Mouse (Mus musculus): ENCODE results near the gene Ndufs1. TPM values are rescaled to one million over a fixed set of nuclear protein-coding genes. Genes with fewer than 3 reads are reported as not detected.

Gene Ndufs1
- polyA plus RNA-seq, 1 experiment from 2014 or later: 145 TPM

DNA sequence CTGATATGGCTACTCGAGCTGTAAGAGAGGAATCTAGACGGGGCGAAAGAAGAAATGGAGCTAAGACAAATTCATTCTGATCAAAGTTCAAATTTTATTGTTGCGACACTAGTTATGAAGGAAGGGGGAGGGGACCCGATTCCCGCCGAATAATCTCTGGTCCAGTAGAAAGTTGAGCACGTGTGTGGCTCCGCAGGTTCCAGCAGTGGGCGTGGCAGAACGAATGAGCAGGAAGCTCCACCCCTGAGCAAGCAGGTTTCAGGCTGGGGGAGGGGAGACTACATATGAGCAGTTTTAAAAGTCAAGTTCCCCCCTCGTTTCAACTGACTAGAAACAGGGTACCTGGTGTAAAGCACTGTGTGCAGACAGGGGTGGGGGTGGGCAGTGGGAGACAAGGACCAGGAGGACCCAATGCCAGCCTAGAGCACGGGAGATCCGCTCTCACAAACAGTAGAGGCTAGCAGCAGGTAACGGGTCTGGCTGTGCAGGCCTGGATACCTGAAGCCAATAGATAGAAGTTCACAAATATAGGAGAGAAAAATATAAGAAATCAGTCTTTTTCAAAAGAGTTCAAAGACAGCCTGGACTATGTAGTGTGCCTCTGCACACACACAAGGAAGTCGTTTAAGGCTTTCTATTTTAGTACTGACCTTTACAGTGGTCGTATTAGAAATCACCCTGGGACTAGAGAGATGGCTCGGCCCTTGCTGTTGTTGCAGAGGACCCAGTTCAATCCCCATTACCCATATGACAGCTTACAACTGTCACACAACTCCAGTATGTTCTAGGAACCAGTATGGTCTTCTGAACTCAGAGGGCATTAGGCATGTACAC lies 46.6 kb downstream of the Ndufs1 start:
- WGBS: 22% methylated on average over 18 of the region's 18 CpGs
- peaks cover 26% of the 10 kb centered on the region for H3K36me3 ChIP-seq
- H3K9ac ChIP-seq: no peak overlapping the region
- ATAC-seq (ENCODE audit: low read depth): peak; percentile 49; the same call in 1 of the 2 replicates
- H3K27ac ChIP-seq (replicated peaks): no peak overlapping the region
- peak overlapping the region; percentile 15; the same call in 1 of the 2 replicates for H3K4me3 ChIP-seq
- no peaks in the 10 kb centered on the region for H3K27me3 ChIP-seq
- H3K4me1 ChIP-seq (replicated peaks): peaks cover 10% of the 10 kb centered on the region
- no peaks in the 10 kb centered on the region for H3K9me3 ChIP-seq
- H3K4me2 ChIP-seq: peak overlapping the region; percentile 46

DNA sequence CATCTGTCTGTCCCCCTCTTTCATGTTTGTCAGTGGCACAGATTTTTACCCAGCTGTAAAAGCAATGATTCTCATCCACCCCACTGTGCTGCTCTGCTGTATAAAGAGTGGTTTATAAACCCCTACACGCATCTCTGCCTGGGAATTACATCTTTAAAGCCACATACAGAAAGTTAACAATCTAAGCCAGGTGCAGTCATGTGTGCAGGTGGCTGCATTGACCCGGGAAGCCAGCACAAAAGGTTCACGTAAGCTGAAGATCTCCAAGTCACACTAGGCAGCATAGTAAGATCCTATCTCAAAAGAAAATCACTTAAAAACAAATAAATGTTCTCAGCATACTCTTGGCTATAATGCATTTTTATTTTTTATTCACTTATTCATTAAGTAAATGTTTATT lies 47.4 kb downstream of the Ndufs1 start:
- H3K4me3 ChIP-seq: no peak overlapping the region
- no peak overlapping the region for H3K9ac ChIP-seq
- H3K27me3 ChIP-seq: no peaks in the 10 kb centered on the region
- 32% methylated on average over 3 of the region's 3 CpGs for WGBS
- H3K9me3 ChIP-seq: no peaks in the 10 kb centered on the region
- H3K36me3 ChIP-seq: peaks cover 27% of the 10 kb centered on the region
- no peak overlapping the region for H3K27ac ChIP-seq (replicated peaks)
- ATAC-seq (ENCODE audit: low read depth): no peak
- peak overlapping the region; percentile 46 for H3K4me2 ChIP-seq
- peaks cover 10% of the 10 kb centered on the region for H3K4me1 ChIP-seq (replicated peaks)

DNA sequence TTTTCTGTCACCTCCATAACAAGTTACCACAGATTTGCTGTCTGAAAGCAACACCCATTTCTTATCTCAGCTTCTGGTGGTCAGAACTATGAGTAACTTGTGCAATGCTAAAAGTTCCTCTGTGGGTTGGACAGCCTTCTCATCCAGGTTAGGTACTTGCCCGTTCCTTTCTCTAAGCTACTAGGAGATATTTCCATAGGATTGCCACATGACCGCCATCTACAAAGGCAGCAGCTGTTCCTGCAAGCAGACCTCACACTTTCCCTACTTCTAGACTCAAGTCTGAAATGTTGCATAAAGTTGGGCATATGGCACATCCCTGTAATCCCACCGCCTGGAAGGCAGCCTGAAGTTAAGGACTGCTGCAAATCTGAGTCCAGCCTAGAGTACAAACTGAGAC lies 50.4 kb downstream of the Ndufs1 start:
- Histone ChIP-seq H3K4me2 (no peak overlapping the region), H3K27me3 (no peaks in the 10 kb centered on the region), H3K4me3 (no peak overlapping the region), H3K9me3 (no peaks in the 10 kb centered on the region), H3K9ac (no peak overlapping the region), H3K4me1 (replicated peaks) (peaks cover 10% of the 10 kb centered on the region), H3K27ac (replicated peaks) (no peak overlapping the region), H3K36me3 (peaks cover 49% of the 10 kb centered on the region)
- no peak for ATAC-seq (ENCODE audit: low read depth)
- 93% methylated on average over 3 of the region's 3 CpGs for WGBS

DNA sequence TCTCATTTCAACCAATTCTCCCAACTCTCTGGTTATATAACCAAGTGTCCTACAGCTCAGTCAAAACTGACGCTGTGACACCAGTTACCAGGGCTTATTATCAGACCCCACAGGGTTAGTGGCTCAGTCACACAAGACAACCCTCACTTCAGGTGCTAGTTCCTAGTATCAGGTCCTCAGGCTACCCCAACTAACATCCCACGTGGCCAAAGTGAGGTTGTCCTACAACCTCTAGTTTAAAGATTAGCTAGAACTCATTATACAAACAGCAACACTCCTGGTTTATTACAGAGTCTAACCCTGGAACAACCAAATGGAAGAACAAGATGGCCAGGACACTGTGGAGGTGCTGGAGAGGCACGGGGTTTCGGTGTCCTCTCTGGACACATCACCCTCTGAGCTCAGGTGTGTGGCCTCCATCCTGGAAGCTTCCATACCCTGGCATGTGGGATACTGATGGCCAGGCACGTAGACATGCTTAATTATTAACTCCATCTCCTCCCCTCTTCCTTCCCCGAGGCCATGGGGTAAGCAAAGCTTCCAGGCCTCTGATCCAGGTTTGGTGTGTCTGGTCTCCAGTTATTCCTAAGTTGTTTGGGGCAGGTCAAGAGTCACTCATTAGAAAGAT lies 52.7 kb downstream of the Ndufs1 start:
- no peaks in the 10 kb centered on the region for H3K27me3 ChIP-seq
- H3K36me3 ChIP-seq: peaks cover 69% of the 10 kb centered on the region
- 0 out of 2 replicates have a peak, but pooled peaks cover 2% of the 10 kb centered on the region for H3K4me1 ChIP-seq (replicated peaks)
- H3K9me3 ChIP-seq: 0 out of 2 replicates have a peak, but pooled peaks cover 6% of the 10 kb centered on the region
- H3K4me2 ChIP-seq: no peak overlapping the region
- no peak overlapping the region for H3K4me3 ChIP-seq
- WGBS: 77% methylated on average over 6 of the region's 6 CpGs
- ATAC-seq (ENCODE audit: low read depth): no peak
- no peak overlapping the region for H3K27ac ChIP-seq (replicated peaks)
- H3K9ac ChIP-seq: no peak overlapping the region

DNA sequence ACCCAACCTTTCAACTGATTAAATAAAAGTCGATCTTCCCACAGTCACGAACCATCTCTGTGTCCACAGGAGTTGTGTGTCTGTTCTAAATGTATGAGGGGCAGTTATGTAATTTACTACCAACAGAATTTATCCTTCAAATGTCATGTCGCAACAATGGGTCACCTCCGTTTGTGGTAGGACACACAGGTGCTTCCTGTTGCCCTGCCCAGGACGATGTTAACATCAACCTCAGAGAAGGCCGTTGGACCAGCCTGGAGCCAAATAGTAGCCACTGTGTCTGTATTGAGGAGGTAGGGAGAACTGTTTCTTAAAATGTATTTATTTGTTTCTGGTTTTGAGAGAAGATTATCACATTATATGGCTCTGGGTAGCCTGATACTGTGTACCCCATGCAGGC lies 54.6 kb downstream of the Ndufs1 start:
- peaks cover 73% of the 10 kb centered on the region for H3K36me3 ChIP-seq

DNA sequence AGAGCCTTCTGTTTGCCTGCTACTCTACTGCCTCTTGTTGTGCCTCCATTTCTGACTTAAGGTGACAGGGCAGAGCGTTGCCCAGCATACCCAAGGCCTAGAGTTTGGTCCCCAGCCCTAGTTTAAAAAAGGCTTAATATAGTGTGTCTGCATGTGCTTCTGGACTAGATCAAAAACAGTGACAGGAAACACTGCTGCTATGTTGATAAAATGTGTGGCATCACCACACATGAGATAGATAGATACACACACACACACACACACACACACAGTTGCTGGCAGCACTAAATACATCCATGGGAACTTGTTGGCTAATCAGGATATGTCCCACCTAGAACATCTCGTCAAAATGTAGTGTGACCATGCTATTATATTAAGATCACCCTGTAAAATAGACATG lies 56.3 kb downstream of the Ndufs1 start:
- peaks cover 61% of the 10 kb centered on the region for H3K36me3 ChIP-seq
- H3K27me3 ChIP-seq: no peaks in the 10 kb centered on the region
- H3K9me3 ChIP-seq: 0 out of 2 replicates have a peak, but pooled peaks cover 6% of the 10 kb centered on the region
- H3K27ac ChIP-seq (replicated peaks): no peak overlapping the region
- H3K4me3 ChIP-seq: no peak overlapping the region
- WGBS: 96% methylated on average over 2 of the region's 2 CpGs
- H3K9ac ChIP-seq: no peak overlapping the region
- ATAC-seq (ENCODE audit: low read depth): no peak
- H3K4me2 ChIP-seq: no peak overlapping the region
- peaks cover 27% of the 10 kb centered on the region for H3K4me1 ChIP-seq (replicated peaks)

More for the DNA sequence above, 54.6 kb downstream of the Ndufs1 start:
- 93% methylated on average over 6 of the region's 6 CpGs for WGBS
- Histone ChIP-seq H3K9ac (no peak overlapping the region), H3K9me3 (0 out of 2 replicates have a peak, but pooled peaks cover 6% of the 10 kb centered on the region), H3K27ac (replicated peaks) (no peak overlapping the region), H3K4me3 (no peak overlapping the region), H3K4me2 (no peak overlapping the region), H3K27me3 (no peaks in the 10 kb centered on the region), H3K4me1 (replicated peaks) (peaks cover 10% of the 10 kb centered on the region; the same call in 1 of the 2 replicates)
- ATAC-seq (ENCODE audit: low read depth): no peak

DNA sequence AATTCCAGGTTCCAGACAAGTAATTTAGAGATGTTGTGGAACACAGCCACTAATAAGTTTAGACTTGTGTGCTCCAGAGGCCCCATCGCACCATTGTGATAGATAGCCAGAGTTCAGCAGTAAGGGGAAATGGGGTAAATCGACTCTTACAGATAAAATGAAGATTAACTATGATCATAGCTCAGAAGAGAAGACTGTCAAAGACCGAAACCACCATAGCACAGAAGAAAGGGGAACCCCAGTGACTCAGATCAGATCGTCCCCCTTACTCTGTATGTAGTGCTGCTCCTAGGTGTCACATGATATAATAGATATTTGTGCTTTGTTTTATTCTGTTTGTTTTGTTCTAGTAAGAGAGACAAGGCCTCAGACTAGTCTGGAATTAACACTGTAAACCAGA lies 57.0 kb downstream of the Ndufs1 start:
- WGBS: 91% methylated on average over 4 of the region's 4 CpGs
- 0 out of 2 replicates have a peak, but pooled peaks cover 6% of the 10 kb centered on the region for H3K9me3 ChIP-seq
- no peak for ATAC-seq (ENCODE audit: low read depth)
- peaks cover 57% of the 10 kb centered on the region for H3K36me3 ChIP-seq
- H3K4me3 ChIP-seq: no peak overlapping the region
- H3K4me2 ChIP-seq: no peak overlapping the region
- H3K27ac ChIP-seq (replicated peaks): no peak overlapping the region
- H3K9ac ChIP-seq: no peak overlapping the region
- no peaks in the 10 kb centered on the region for H3K27me3 ChIP-seq
- peaks cover 31% of the 10 kb centered on the region for H3K4me1 ChIP-seq (replicated peaks)

DNA sequence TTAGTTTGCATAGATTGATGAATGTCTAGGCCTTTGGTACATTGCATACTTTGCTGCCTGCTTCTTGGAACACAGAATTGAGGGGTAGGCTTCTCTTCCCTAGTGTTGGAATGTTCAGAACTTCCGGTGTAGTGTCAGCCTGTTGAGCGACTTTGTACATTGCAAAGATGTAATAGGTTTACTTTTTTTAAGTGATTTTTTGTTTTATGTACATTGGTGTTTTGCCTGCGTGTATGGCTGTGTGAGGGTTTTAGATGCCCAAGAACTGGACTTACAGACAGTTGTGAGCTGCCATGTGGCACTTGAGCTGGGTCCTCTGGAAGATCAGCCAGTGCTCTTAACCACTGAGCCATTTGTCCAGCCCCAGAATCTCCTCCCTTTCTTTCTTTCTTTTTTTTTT lies 61.1 kb downstream of the Ndufs1 start:
- Histone ChIP-seq H3K27ac (replicated peaks) (peak overlapping the region; percentile 99), H3K36me3 (peaks cover 23% of the 10 kb centered on the region), H3K9ac (peak overlapping the region; percentile 100), H3K27me3 (no peaks in the 10 kb centered on the region), H3K4me1 (replicated peaks) (peaks cover 47% of the 10 kb centered on the region), H3K4me2 (peak overlapping the region; percentile 65), H3K4me3 (peak overlapping the region; percentile 94), H3K9me3 (0 out of 2 replicates have a peak, but pooled peaks cover 3% of the 10 kb centered on the region)
- no peak for ATAC-seq (ENCODE audit: low read depth)
- 63% methylated on average over 3 of the region's 3 CpGs for WGBS

DNA sequence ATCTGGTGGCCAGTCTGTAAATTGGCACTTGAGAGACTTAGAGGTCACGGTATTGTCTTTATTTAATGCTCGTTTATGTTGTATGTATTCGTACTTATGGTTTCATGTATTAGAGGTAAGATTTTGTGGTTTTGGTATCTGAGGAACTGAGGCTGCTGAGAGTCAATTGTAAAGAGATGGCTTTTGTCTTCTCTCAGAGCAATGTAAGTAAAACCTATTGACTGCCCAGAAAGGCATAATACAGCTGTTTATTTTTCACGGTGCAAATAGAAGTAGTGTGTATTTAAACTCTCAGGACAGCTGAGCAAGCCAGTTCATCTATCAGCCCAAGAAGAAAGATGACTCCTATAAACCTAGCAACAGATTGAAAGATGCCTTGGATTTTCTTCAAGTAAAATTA lies 61.5 kb downstream of the Ndufs1 start:
- peaks cover 19% of the 10 kb centered on the region for H3K36me3 ChIP-seq
- H3K9ac ChIP-seq: peak overlapping the region; percentile 100
- H3K4me3 ChIP-seq: peak overlapping the region; percentile 94
- no peak for ATAC-seq (ENCODE audit: low read depth)
- no peaks in the 10 kb centered on the region for H3K27me3 ChIP-seq
- H3K4me2 ChIP-seq: peak overlapping the region; percentile 65
- 31% methylated on average over 4 of the region's 4 CpGs for WGBS
- H3K27ac ChIP-seq (replicated peaks): peak overlapping the region; percentile 99
- H3K9me3 ChIP-seq: no peaks in the 10 kb centered on the region
- peaks cover 51% of the 10 kb centered on the region for H3K4me1 ChIP-seq (replicated peaks)

DNA sequence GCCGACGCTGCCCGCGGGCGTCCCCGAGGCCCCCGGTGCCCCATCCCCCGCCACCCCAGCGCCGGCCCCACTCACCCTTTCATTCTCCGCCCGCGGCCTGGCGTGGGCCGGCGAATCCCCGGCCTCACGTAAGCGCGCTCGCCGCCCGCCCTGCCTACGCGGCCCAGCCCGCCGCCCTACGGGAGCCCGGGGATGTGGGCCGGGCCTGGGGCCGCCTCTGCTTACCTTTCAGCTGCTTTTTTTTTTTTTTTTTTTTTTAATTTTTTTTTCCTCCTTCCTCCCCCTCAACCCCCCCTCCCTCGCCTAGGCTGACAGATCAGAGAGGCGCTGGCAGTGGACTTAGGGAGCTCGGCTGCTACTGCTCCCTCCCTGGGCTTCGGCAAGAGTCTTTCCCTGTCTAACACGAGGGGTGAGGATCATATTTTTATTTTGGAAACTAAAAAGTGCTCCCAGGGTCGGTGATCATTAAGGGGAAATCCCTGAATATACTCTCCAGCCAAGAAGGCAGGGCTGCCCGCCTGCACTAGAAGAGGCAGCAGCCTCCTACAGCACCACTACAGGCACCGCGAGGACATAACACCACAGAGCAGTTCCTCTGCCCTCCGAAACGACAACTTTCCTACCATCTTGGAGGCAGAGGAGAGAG lies 62.4 kb downstream of the Ndufs1 start, which contains the start of gene Ino80d:
Gene Ino80d (minus strand): TSS at position 532 of the 646 bp plus-strand sequence.
- no peaks in the 10 kb centered on the region for H3K9me3 ChIP-seq
- peak within 1 kb of the TSS; percentile 65 for H3K4me2 ChIP-seq
- peak; percentile 93 for ATAC-seq (ENCODE audit: low read depth)
- H3K27ac ChIP-seq (replicated peaks): peak within 1 kb of the TSS; percentile 99
- peaks cover 11% of the 10 kb centered on the region for H3K36me3 ChIP-seq
- H3K27me3 ChIP-seq: no peaks in the 10 kb centered on the region
- H3K9ac ChIP-seq: peak within 1 kb of the TSS; percentile 100
- H3K4me1 ChIP-seq (replicated peaks): peaks cover 57% of the 10 kb centered on the region
- under 1% methylated on average over 32 of the region's 42 CpGs for WGBS
- peak within 1 kb of the TSS; percentile 94 for H3K4me3 ChIP-seq

DNA sequence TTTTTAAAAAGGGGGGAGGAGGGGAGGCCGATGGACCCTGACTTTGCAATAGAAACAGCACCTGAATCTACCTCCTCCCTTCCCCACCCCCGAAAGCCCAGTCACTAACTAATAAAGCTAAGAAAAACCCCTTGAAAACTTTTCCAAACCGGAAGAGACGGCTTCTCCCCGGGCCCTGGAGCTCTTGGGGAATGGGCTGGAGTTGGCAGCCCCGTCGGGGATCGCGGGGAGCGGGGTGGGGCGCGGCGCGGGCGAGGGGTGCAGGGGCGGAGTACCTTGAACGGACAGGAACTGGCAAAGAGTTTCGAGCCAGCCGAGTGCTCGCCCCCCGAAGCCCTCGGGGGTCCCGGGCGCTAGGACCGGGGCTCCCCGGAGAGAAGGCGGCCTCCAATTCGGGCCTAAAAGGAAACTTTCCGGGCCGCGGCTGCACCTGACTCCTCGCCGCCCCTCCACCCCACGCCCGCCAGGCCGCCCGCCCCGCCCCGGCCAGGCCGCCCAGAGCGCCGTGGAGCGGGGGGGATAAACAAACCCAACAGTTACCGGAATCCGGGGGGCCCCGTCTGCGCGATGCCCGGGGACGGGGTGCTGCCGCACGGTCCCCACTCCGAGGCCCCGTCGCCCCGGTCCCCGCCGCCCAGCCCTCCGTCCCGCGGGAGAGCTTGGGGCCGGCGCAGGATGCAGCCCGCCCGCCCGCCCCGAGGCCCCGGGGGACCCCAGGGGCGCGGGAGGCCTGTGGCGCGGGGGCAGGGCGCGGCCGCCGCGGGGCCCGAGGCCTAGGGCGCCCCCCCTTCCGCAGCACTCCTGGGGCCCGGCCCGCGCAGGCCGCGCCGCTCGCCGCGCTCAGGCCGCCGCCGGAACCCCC lies 63.1 kb downstream of the Ndufs1 start:
- Histone ChIP-seq H3K4me2 (peak overlapping the region; percentile 65), H3K9me3 (no peaks in the 10 kb centered on the region), H3K4me3 (peak overlapping the region; percentile 94), H3K27me3 (no peaks in the 10 kb centered on the region), H3K27ac (replicated peaks) (peak overlapping the region; percentile 99), H3K4me1 (replicated peaks) (peaks cover 56% of the 10 kb centered on the region), H3K36me3 (peaks cover 6% of the 10 kb centered on the region), H3K9ac (peak overlapping the region; percentile 100)
- WGBS: under 1% methylated on average over 53 of the region's 92 CpGs
- ATAC-seq (ENCODE audit: low read depth): peak; percentile 51
